Mouse (Mus musculus) A20 (cell line): Measurements from ENCODE around the gene Nr2c2ap.

ENCODE experiments used
- DNase-seq: peaks from one replicate; pipeline ENCODE4 v3.0.0-alpha.2; 2011; ENCODE audit warnings: low read depth, low spot score

The Nr2c2ap gene

DNA sequence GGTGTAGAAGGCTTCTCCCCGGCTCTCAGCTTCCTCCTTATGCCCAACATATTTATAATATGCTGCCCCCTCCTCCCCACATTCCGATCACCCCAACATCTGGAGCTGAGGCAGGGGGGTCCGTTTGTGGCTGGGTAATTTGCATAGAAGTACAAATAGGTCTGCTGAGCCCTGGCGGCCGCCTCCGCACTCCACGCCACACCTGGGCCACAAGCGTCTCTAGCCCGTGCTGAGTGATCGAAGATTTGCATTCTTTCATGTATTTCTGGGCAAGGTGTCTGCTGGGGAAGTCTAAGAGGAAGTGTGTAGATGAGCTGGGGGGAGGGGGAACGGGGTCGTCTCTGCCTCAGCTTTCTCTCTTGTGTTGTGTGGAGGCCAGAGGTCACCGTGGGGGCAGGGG lies 28.9 kb downstream of the Nr2c2ap start:
- DNase-seq: peak; percentile 98

- DNase-seq: peak; percentile 73
These were observed 32.2 kb downstream of the Nr2c2ap start for GRCm38 (mm10) chr8:70163316-70163715.

DNA sequence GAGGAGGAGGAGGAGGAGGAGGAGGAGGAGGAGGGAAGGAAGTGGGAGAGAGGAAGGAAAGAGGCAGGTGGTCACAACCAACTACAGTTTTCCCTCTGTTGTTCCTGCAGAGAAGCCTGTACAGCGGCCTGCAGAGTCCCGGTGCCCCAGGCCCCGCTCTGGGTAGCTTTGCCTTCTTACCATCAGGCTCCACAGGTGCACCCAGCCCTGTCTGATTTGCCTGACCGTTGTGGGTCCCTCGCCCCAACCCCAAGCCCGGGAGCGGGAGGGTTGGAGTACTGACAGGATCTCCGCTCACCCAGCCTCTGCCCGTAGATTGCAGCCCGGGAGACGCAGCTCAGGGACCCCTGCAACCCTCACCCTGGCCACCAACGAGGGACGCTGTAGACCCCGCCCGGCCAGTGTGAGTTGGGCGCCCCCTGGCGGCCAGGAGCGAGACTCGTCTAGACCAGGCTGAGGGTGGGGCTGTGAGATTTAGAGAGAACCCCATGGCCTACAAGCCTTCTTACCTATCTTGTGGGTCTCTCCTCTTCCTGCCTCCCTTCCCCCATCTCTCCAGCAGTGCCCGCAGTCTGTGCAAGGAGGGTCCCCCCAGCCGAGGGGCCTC lies 35.5 kb downstream of the Nr2c2ap start:
- peak; percentile 79 for DNase-seq

DNA sequence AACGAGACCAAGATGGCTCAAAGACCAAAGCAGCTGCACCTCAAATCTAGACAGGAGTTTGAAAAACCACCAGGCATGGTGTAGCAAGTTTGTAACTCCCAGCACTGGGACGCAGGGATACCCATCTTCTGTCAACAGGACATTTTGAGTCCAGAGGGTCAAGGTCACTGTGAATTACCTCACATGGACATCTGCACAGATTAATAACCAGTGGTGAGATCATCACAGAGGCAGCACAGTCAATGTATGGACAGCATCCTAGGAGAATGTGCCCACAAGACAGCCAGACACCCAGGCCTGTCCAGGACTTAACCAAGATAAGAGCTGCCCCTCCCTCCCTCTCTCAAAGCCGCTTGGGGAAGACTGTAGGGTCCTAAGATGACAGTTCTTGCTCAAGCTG lies 39.0 kb downstream of the Nr2c2ap start:
- DNase-seq: peak; percentile 42

- peak; percentile 36 for DNase-seq
These were observed 39.6 kb downstream of the Nr2c2ap start for GRCm38 (mm10) chr8:70170748-70171147.

DNA sequence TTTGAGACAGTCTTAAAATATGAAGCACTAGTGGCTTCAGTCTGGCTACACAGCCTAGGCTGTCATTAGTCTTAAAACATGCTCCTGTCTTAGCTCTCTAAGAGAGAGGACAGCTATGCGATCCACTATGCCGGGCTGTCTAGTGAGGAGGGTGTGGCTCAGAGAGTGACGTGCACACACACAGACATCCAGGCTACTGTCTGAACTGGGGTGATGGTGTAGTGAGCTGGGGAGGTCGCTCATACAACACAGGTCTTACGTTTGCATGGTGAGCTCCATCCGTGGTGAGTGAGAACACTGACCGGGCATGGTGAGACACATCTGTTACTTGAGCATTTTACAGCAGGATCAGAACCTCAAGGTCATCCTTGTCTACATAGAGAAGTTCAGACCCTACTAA lies 40.1 kb downstream of the Nr2c2ap start:
- DNase-seq: peak; percentile 81

- DNase-seq: peak; percentile 95
These were observed 41.0 kb downstream of the Nr2c2ap start, which contains the start of gene Tmem161a for GRCm38 (mm10) chr8:70172043-70172681. Gene Tmem161a, plus strand, starts transcription at chr8:70172356.

DNA sequence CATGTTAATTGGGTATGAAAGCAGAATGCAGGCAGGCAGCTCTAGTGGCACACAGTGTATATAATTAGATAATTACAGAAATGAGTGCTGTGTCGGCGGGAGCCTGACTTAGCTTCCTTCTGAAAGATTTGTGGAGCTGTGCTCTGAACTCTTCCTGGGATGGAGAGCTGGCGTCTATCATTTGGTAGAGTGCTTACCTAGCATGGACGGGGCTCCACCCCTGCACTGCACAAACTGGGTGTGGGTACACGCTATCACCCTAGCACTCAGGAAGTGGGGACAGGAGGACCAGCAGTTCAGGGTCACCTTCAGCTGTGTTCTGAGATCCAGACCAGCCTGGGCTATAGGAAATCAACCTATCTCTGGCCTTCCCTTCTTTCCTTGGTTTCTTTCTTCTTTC lies 42.2 kb downstream of the Nr2c2ap start:
- peak; percentile 51 for DNase-seq

- DNase-seq: peak; percentile 54
These were observed 42.9 kb downstream of the Nr2c2ap start for GRCm38 (mm10) chr8:70174079-70174478.

DNA sequence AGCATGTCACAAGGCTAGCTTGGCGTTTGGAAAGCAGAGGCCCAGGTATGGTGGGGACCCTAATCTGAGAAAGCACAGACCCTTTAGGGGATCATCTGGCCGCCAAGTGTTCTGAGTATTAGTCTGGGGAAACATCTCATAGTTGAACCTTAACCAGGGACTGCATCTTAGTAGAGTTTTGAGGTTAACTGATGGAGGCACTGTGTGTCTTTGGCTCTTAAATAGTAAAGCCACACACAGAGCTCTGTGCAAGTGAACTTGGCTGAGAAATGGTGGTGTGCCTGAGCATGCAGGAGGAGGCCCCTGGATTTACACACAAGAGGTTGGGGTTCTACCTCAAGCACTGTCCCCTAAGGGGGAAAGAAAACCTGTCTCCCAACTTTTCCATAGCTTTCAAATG lies 47.1 kb downstream of the Nr2c2ap start:
- DNase-seq: no peak

GRCm38 (mm10) chr8:70179082-70179481 lies 47.9 kb downstream of the Nr2c2ap start:
- DNase-seq: peak; percentile 39

DNA sequence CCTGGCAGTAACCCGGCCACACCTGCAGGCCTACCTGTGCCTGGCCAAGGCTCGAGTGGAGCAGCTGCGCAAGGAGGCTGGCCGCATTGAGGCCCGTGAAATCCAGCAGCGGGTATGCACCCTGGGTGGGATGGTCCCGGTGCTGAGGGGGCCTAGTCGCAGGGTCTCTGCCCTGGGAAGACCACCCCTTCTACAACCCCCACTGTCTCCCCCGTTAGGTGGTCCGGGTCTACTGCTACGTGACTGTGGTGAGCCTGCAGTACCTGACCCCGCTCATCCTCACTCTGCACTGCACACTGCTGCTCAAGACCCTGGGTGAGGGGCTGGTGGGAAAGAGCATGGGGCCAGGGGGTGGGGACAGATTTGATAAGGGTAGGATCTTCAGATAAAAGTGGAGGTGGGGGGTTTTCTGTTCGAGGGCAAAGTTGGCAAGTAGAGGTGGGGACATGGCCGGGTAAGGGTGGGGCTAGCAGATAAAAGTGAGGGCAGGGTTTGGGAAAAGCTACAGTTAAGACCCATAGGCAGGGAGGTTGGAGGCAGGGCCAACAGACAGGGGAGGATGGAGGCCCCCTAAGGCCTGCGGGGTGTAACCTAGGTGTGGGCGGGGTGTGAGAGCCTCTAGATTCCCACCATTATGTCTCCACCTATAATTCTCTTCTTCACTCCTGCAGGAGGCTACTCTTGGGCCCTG lies 50.2 kb downstream of the Nr2c2ap start:
- no peak for DNase-seq

DNA sequence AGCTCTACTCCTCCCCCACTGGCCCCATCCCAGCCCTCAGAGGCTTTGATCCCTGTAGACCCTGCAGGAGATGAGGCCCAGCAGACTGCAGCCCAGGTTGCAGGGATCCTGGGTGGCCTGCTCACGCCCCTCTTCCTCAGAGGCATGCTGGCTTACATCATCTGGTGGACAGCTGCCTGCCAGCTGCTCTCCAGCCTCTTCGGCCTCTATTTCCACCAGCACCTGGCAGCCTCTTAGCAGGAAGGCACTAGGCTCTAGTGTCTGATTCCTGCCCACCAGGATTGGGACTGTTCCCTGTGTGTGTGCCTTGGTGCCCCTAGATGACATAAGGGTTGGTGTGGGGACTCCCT lies 50.7 kb downstream of the Nr2c2ap start:
- DNase-seq: no peak

- no peak for DNase-seq
These were observed 52.1 kb downstream of the Nr2c2ap start for GRCm38 (mm10) chr8:70183194-70183593.
